Mouse (Mus musculus) olfactory bulb, adult 2 months (tissue): ENCODE data around the gene Cdc27. TPM values are rescaled to one million over a fixed set of nuclear protein-coding genes. Genes with fewer than 3 reads are reported as not detected.
A peak's percentile ranks its signal among the peaks of the same experiment; 100 is the strongest.
"Not testable (repeated sequence)": the region's sequence is repeated elsewhere in the genome, so short reads cannot be mapped to it uniquely, and the experiment has no call there.

Source experiments
- H3K27ac ChIP-seq: fragments of 200-500 bp; 2 replicates; pipeline ENCODE4 v1.5.1; 2012; ENCODE audit warnings: low read depth, low read length; ENCODE audit not compliant: insufficient read depth
- H3K4me1 ChIP-seq: fragments of 200-500 bp; 2 replicates; pipeline ENCODE4 v1.6.1; 2012; ENCODE audit warnings: low read length; ENCODE audit not compliant: control insufficient read depth, insufficient read depth
- H3K4me3 ChIP-seq: fragments of 200-500 bp; 2 replicates; pipeline ENCODE4 v1.5.1; 2012; ENCODE audit warnings: mild to moderate bottlenecking, low read depth, low read length, moderate library complexity; ENCODE audit not compliant: insufficient read depth
- CTCF ChIP-seq: fragments of 200-500 bp; IDR thresholded peaks from 2 replicates; pipeline ENCODE4 v1.5.1; 2012; ENCODE audit warnings: low read depth, mild to moderate bottlenecking, low read length, moderate library complexity; ENCODE audit not compliant: insufficient read depth
- POLR2A ChIP-seq: fragments of 200-500 bp; IDR thresholded peaks from 2 replicates; pipeline ENCODE4 v1.6.1; 2012; ENCODE audit warnings: mild to moderate bottlenecking, low read depth, low read length, moderate library complexity; ENCODE audit not compliant: insufficient read depth
- WGBS: fragments of 180-500 bp; shearing (Covaris S2); methylation state at CpG from one replicate; pipeline ENCODE4 v1.1.7; 2018; 5-methylcytosine and 5-hydroxymethylcytosine counted together
- polyA plus RNA-seq: library from polyadenylated mRNA; stranded (reverse); fragments of >200 nt; gene quantifications from 2 replicates; pipeline ENCODE4 v1.2.4, GENCODE M21; 2012; ENCODE audit warnings: low replicate concordance; ENCODE audit not compliant: missing spikeins, insufficient read depth, insufficient read length

Cdc27 gene
- polyA plus RNA-seq, 1 experiment: 494 TPM

- 66% methylated on average over 10 of the region's 10 CpGs for WGBS
- no peak for TF ChIP-seq CTCF
- no peak for TF ChIP-seq POLR2A
- no peak overlapping the region for H3K4me3 ChIP-seq
- H3K27ac ChIP-seq: no peak overlapping the region
- H3K4me1 ChIP-seq: no peaks in the 10 kb centered on the region
Measured at GRCm38 (mm10) chr11:104576772-104577612, 26.6 kb upstream of the Cdc27 start.

- Histone ChIP-seq H3K27ac (no peak overlapping the region), H3K4me1 (peaks cover 3% of the 10 kb centered on the region; the same call in 1 of the 2 replicates), H3K4me3 (no peak overlapping the region)
- TF ChIP-seq POLR2A (no peak), CTCF (no peak)
- WGBS: 67% methylated on average over 2 of the region's 2 CpGs
Measured at GRCm38 (mm10) chr11:104572566-104572965, 22.1 kb upstream of the Cdc27 start.

GRCm38 (mm10) chr11:104572091-104572490 lies 21.7 kb upstream of the Cdc27 start:
- Histone ChIP-seq H3K4me1 (peaks cover 4% of the 10 kb centered on the region; the same call in 1 of the 2 replicates), H3K27ac (no peak overlapping the region), H3K4me3 (no peak overlapping the region)
- TF ChIP-seq CTCF (no peak), POLR2A (no peak)
- WGBS: 71% methylated on average over 7 of the region's 7 CpGs

GRCm38 (mm10) chr11:104571373-104571772 lies 21.0 kb upstream of the Cdc27 start:
- not testable (repeated sequence) for H3K4me1 ChIP-seq, H3K27ac ChIP-seq
- H3K4me3 ChIP-seq: peak overlapping the region; percentile 18; the same call in 1 of the 2 replicates
- WGBS: 3% methylated on average over 28 of the region's 28 CpGs

- not testable (repeated sequence) for H3K4me3 ChIP-seq, H3K4me1 ChIP-seq, H3K27ac ChIP-seq
- 94% methylated on average over 8 of the region's 8 CpGs for WGBS
Measured at GRCm38 (mm10) chr11:104570515-104570914, 20.1 kb upstream of the Cdc27 start.

GRCm38 (mm10) chr11:104568326-104568725 lies 17.9 kb upstream of the Cdc27 start:
- Histone ChIP-seq H3K4me3 (no peak overlapping the region), H3K27ac (no peak overlapping the region), H3K4me1 (peaks cover 4% of the 10 kb centered on the region; the same call in 1 of the 2 replicates)
- TF ChIP-seq POLR2A: no peak
- no peak for TF ChIP-seq CTCF
- 90% methylated on average over 4 of the region's 4 CpGs for WGBS

- Histone ChIP-seq H3K27ac (no peak overlapping the region), H3K4me3 (no peak overlapping the region)
Measured at GRCm38 (mm10) chr11:104567736-104568135, 17.3 kb upstream of the Cdc27 start.

GRCm38 (mm10) chr11:104566796-104567195 lies 16.4 kb upstream of the Cdc27 start:
- TF ChIP-seq POLR2A: no peak
- TF ChIP-seq CTCF: no peak
- Histone ChIP-seq H3K27ac (no peak overlapping the region), H3K4me3 (no peak overlapping the region), H3K4me1 (peaks cover 4% of the 10 kb centered on the region; the same call in 1 of the 2 replicates)
- 84% methylated on average over 2 of the region's 2 CpGs for WGBS

More at GRCm38 (mm10) chr11:104567736-104568135, 17.3 kb upstream of the Cdc27 start:
- TF ChIP-seq POLR2A (no peak), CTCF (no peak)
- WGBS: 74% methylated on average over 9 of the region's 9 CpGs
- H3K4me1 ChIP-seq: peaks cover 4% of the 10 kb centered on the region; the same call in 1 of the 2 replicates

- TF ChIP-seq POLR2A: no peak
- TF ChIP-seq CTCF: no peak
- Histone ChIP-seq H3K27ac (no peak overlapping the region), H3K4me1 (peaks cover 4% of the 10 kb centered on the region; the same call in 1 of the 2 replicates), H3K4me3 (no peak overlapping the region)
- 90% methylated on average over 6 of the region's 6 CpGs for WGBS
Measured at GRCm38 (mm10) chr11:104566097-104566496, 15.7 kb upstream of the Cdc27 start.
